Mouse (Mus musculus) forebrain, embryonic 15.5 days (tissue): ENCODE measurements at regions not wholly inside any gene's neighbourhood (a gene's known extent, or its start where the extent isn't known, plus 50 kb on each side); places are given as distances from the start of the nearest gene placed in this dataset.

Source experiments
- ATAC-seq: fragments of 200-750 bp; cut with Nextera tagmentation; replicated peaks from 2 replicates; pipeline ENCODE4 v1.8.0; 2017; ENCODE audit warnings: mild to moderate bottlenecking, moderate TSS enrichment, moderate library complexity
- H3K27ac ChIP-seq: fragments of 300-500 bp; sonication (generic); replicated peaks from 2 replicates; pipeline ENCODE4 v1.5.1; 2015; ENCODE audit warnings: mild to moderate bottlenecking, inconsistent platforms
- H3K27me3 ChIP-seq: fragments of 300-500 bp; sonication (generic); 2 replicates; pipeline ENCODE4 v1.6.1; 2015; ENCODE audit warnings: inconsistent platforms
- H3K36me3 ChIP-seq: fragments of 300-500 bp; sonication (generic); 2 replicates; pipeline ENCODE4 v1.6.1; 2015; ENCODE audit warnings: mild to moderate bottlenecking, inconsistent platforms
- H3K4me1 ChIP-seq: fragments of 300-500 bp; sonication (generic); 2 replicates; pipeline ENCODE4 v1.6.1; 2015; ENCODE audit warnings: inconsistent platforms
- H3K4me2 ChIP-seq: fragments of 300-500 bp; sonication (generic); replicated peaks from 2 replicates; pipeline ENCODE4 v1.6.1; 2015; ENCODE audit warnings: mild to moderate bottlenecking, inconsistent platforms
- H3K4me3 ChIP-seq: fragments of 300-500 bp; sonication (generic); 2 replicates; pipeline ENCODE4 v1.5.1; 2015; ENCODE audit warnings: mild to moderate bottlenecking, inconsistent platforms
- H3K9ac ChIP-seq: fragments of 300-500 bp; sonication (generic); replicated peaks from 2 replicates; pipeline ENCODE4 v1.6.1; 2015; ENCODE audit warnings: mild to moderate bottlenecking, inconsistent platforms
- H3K9me3 ChIP-seq: fragments of 300-500 bp; sonication (generic); 2 replicates; pipeline ENCODE4 v1.6.1; 2016; ENCODE audit warnings: inconsistent platforms
- WGBS: fragments of 180-500 bp; shearing (Covaris S2); methylation state at CpG from one replicate; pipeline ENCODE4 v1.1.7; 2015; ENCODE audit warnings: mixed read lengths; 5-methylcytosine and 5-hydroxymethylcytosine counted together

DNA sequence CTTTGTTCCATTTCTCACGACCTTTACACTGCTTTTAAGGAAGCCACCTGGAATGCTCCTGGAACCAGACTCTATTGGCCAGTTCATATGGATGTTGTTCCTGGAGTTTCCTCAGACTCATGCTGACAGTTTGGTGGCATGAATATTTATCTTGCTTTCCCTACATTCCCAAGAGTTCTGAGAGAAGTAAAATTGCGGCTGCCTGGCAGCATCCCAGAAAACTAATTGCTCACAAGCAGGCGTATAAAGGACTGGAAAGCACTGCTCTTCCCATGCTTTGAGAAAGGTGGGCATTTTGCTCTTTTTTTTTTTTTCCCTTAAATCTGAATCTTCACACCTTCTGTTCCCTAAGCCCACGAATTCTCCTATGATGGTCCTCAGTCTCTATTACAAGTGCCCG, 283.7 kb upstream of the Ano5 start:
- H3K9ac ChIP-seq: no peak overlapping the region
- H3K4me3 ChIP-seq: no peak overlapping the region
- H3K27ac ChIP-seq: no peak overlapping the region
- no peaks in the 10 kb centered on the region for H3K36me3 ChIP-seq
- H3K4me1 ChIP-seq: peaks cover 7% of the 10 kb centered on the region; the same call in 1 of the 2 replicates
- no peak for ATAC-seq
- no peaks in the 10 kb centered on the region for H3K9me3 ChIP-seq
- WGBS: 49% methylated on average over 5 of the region's 5 CpGs
- H3K27me3 ChIP-seq: no peaks in the 10 kb centered on the region
- H3K4me2 ChIP-seq: no peak overlapping the region

DNA sequence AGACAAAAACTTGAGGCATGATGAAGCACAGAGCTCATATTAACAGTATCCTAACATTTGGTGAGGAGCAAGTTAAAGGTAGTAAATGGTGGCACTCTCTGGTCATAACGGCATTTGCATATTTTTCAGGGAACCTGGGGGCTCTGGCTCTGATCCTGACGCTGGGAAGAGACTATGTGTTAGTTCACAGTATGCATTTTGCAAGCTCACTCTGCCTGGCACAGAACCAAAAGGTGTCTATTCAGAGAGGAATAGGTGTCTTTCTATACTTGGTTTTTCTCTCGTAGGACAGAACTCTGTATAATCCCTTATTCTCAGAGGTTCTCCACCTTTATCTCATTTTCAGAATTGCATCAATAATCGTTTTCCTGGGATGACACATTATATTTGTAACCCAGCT, 276.2 kb upstream of the Ano5 start:
- WGBS: 71% methylated on average over 4 of the region's 4 CpGs

DNA sequence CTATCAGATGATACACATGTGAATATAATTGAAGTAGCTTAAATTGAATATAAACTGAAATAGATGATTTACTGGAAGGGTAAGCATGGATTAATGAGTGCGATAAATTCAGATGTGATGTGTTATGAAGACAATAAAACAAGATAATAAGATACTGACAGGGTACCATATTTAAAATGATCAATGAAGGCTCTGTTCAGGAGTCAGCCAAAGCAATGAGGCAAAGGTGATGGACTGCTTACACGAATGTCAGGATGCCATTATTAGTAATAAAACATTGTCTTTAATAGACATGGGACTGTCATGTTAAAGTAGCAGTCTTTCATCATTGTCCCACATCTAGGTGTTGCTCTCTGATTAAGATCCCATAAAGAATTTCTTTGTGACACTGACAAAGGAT, 263.1 kb upstream of the Ano5 start:
- Histone ChIP-seq H3K36me3 (no peaks in the 10 kb centered on the region), H3K4me3 (no peak overlapping the region), H3K4me2 (no peak overlapping the region), H3K27ac (no peak overlapping the region), H3K27me3 (no peaks in the 10 kb centered on the region), H3K9me3 (no peaks in the 10 kb centered on the region), H3K4me1 (no peaks in the 10 kb centered on the region), H3K9ac (no peak overlapping the region)
- 81% methylated on average over 2 of the region's 2 CpGs for WGBS
- ATAC-seq: no peak

More for the DNA sequence above, 276.2 kb upstream of the Ano5 start:
- Histone ChIP-seq H3K4me1 (no peaks in the 10 kb centered on the region), H3K4me2 (no peak overlapping the region), H3K9me3 (no peaks in the 10 kb centered on the region), H3K4me3 (no peak overlapping the region), H3K27ac (no peak overlapping the region), H3K27me3 (no peaks in the 10 kb centered on the region), H3K36me3 (no peaks in the 10 kb centered on the region), H3K9ac (no peak overlapping the region)
- ATAC-seq: no peak

DNA sequence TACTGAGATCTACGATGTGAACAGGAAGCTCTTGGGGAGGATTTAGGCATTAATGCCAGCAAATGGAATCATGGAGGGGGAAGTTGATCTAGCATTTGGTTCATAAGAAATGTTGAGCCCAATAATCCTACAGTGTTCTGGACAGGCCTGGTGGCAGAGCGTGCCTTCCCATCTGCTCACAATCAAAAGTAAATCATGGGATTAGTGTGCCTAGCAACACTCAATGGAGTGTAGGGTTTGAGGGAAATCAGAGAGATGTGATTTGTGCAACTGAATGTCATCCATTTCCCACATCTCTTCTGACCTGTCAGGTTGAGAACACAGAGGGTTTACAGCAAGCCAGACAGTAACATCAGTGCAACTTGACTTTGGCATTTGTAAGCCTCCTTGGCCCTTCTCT, 256.4 kb upstream of the Ano5 start:
- Histone ChIP-seq H3K4me1 (no peaks in the 10 kb centered on the region), H3K36me3 (no peaks in the 10 kb centered on the region), H3K9me3 (no peaks in the 10 kb centered on the region), H3K4me3 (no peak overlapping the region), H3K27ac (no peak overlapping the region), H3K9ac (no peak overlapping the region), H3K4me2 (no peak overlapping the region), H3K27me3 (no peaks in the 10 kb centered on the region)
- 46% methylated on average over 2 of the region's 2 CpGs for WGBS
- no peak for ATAC-seq

DNA sequence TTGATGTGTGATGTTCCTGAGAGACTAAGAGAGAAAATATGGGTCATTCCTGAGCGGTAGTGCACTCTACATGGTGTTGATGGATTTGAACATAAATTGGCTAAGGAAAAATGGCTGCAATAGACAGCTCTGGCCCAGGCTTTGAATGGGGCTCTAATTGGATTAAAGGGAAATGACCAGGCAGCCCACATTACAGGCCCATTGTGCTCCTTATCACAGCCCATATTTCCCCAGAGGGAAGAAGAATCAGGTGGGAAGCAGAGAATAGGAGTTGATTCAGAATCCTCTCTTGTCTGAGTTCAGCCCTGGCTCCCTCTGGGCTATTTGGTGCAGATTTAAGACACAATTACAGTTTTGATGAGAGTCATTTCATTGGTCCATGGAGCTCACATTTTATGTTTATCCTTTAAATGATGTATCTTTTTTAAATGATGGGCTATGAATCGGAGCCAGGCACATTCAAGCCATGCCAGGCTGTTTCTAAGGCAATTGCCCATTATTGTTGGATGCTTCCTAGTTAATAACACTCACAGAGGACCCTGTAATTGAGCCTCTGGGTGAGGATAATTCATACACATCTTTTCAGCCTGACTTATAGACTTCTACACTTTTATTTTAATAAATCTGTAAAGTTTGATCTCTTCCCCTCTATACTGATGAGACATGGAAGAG, 251.5 kb upstream of the Ano5 start:
- Histone ChIP-seq H3K27ac (no peak overlapping the region), H3K4me3 (no peak overlapping the region), H3K4me1 (no peaks in the 10 kb centered on the region), H3K9me3 (no peaks in the 10 kb centered on the region), H3K9ac (no peak overlapping the region), H3K4me2 (no peak overlapping the region), H3K36me3 (no peaks in the 10 kb centered on the region), H3K27me3 (no peaks in the 10 kb centered on the region)
- ATAC-seq: no peak
- 40% methylated on average over 2 of the region's 2 CpGs for WGBS

DNA sequence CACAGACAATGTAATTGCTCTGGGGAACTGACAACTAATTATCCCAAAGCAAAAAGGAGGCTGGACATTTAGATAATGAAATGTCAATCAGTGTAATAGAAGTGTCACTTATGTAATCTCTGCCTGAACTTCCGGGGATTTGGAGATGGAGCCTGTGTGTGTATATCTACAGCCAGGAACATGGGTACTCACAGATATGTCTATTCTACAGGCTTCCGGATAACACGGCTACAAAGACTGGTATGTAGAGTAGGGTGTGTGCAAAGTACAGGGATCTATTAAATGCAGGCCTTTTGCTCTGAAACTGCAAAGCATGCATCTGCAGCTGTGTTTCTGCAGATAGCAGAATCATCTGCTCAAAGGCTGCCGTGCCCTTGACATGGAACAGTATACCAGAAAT, 246.7 kb upstream of the Ano5 start:
- no peaks in the 10 kb centered on the region for H3K27me3 ChIP-seq
- no peak for ATAC-seq
- no peaks in the 10 kb centered on the region for H3K36me3 ChIP-seq
- H3K9me3 ChIP-seq: no peaks in the 10 kb centered on the region
- H3K4me1 ChIP-seq: no peaks in the 10 kb centered on the region
- H3K9ac ChIP-seq: no peak overlapping the region
- no peak overlapping the region for H3K4me2 ChIP-seq
- H3K27ac ChIP-seq: no peak overlapping the region
- no peak overlapping the region for H3K4me3 ChIP-seq
- WGBS: 60% methylated on average over 4 of the region's 4 CpGs

DNA sequence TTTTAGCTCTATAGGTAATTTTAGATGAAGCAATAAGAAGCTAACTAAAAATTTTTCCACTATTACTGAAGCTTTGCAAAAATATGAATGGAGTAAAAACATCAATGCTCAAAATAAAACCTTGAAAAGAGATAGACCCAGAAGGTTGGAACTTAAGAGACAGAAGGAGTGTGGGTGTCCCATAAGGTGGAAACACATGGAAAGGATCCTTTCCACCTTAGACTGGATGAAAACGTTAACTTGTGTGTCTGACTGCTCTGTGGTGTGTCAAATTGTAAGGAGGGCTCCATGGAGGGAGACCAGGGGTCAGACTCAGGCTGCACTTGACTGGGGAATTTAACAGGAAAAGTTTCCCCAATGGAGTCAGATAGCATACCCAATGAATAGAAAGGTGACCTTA, 244.9 kb upstream of the Ano5 start:
- no peaks in the 10 kb centered on the region for H3K9me3 ChIP-seq
- no peak overlapping the region for H3K27ac ChIP-seq
- H3K4me1 ChIP-seq: no peaks in the 10 kb centered on the region
- no peak overlapping the region for H3K4me2 ChIP-seq
- no peak overlapping the region for H3K9ac ChIP-seq
- no peak overlapping the region for H3K4me3 ChIP-seq
- H3K36me3 ChIP-seq: no peaks in the 10 kb centered on the region
- ATAC-seq: no peak
- 72% methylated on average over 1 of the region's 1 CpGs for WGBS
- H3K27me3 ChIP-seq: no peaks in the 10 kb centered on the region

DNA sequence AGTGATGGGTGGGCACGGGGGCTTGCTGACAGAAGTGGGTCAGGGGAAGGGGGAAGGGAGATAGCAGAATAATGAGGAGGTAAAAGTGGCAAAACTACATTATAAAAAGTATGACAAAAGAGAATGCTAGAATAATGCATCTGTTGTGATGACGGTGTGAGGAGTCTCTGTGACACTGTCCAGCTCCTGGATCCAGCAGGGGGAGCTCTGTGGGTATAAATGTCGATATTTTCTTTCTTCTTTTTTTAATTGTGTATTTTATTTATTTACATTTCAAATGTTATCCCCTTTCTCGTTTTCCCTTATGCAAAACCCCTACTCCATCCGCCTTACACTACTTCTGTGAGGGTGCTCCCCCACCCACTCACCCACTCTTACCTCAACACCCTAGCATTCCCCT, 243.9 kb upstream of the Ano5 start:
- no peak for ATAC-seq
- WGBS: 76% methylated on average over 5 of the region's 5 CpGs
- Histone ChIP-seq H3K36me3 (no peaks in the 10 kb centered on the region), H3K27ac (no peak overlapping the region), H3K4me2 (no peak overlapping the region), H3K9me3 (no peaks in the 10 kb centered on the region), H3K27me3 (no peaks in the 10 kb centered on the region), H3K9ac (no peak overlapping the region), H3K4me1 (no peaks in the 10 kb centered on the region), H3K4me3 (no peak overlapping the region)

DNA sequence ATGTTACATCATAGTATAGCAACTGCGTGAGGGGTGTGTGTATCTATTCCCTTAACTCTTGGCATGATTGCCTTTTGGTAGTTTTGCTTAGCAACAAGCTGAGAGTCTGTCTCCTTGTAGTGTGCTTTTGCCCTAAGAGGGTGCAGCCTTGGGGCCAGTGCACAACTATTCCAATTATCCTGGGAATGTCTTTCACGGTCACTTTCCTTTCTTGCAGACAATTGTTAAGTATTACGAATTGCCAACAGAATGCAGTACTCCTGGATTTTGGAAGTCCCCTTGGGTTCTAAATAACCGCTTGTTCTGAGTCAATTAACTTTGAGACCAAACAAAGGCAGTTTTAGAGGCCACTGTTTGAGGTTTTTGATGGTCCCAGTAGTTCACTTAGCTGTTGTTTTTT, 242.1 kb upstream of the Ano5 start:
- H3K9ac ChIP-seq: no peak overlapping the region
- H3K4me1 ChIP-seq: no peaks in the 10 kb centered on the region
- no peak for ATAC-seq
- no peak overlapping the region for H3K27ac ChIP-seq
- H3K27me3 ChIP-seq: no peaks in the 10 kb centered on the region
- no peaks in the 10 kb centered on the region for H3K9me3 ChIP-seq
- WGBS: 22% methylated on average over 4 of the region's 4 CpGs
- H3K36me3 ChIP-seq: no peaks in the 10 kb centered on the region
- H3K4me2 ChIP-seq: no peak overlapping the region
- no peak overlapping the region for H3K4me3 ChIP-seq

DNA sequence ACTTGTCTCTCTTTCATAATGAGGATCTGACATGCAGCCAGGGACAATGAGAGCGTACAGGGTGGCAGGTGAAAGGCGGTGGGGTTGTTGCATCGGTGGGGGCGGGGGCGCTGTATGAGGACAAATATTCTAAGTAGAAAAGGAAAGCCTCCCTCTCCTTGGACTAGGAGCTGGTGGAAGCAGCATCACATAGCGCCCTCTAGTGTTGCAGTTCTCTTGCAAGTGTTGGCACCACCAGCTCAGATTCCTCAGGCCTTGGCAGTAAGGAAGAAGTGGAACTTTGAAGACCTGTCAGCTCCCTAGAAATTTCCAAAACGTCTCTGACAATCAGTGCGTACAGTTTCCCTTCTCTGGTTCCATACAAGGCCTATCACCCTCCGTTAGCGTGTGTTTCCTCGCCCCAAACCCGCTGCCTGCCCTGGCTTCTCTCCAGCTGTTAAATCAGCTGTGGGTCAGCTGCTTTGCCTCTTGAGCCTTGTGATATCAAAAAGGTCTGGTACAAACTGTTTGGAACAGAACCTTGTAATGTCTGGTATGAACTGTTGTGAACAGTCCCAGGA, 240.2 kb upstream of the Ano5 start:
- no peaks in the 10 kb centered on the region for H3K27me3 ChIP-seq
- H3K9ac ChIP-seq: no peak overlapping the region
- ATAC-seq: no peak
- H3K36me3 ChIP-seq: no peaks in the 10 kb centered on the region
- no peaks in the 10 kb centered on the region for H3K9me3 ChIP-seq
- no peak overlapping the region for H3K27ac ChIP-seq
- H3K4me1 ChIP-seq: no peaks in the 10 kb centered on the region
- 64% methylated on average over 12 of the region's 12 CpGs for WGBS
- H3K4me3 ChIP-seq: no peak overlapping the region
- H3K4me2 ChIP-seq: no peak overlapping the region

DNA sequence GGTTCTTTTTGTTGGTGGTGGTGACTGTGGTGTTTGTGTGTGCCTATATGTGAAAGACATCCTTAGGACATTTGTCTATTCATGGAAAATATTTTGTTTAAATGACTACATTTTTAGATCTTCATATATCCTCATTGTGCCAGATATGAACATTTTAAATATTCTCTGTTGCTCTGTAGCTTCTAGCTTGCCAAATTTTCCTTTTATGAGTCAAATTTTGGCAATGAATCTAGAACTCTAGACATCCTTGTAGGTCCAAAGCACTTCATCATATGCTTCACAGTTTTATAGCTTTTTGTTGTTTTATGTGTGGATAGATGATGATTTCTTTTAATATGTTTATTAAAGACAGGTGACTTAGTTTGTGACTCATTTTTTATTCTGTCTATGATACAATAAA, 229.4 kb upstream of the Ano5 start:
- Histone ChIP-seq H3K36me3 (no peaks in the 10 kb centered on the region), H3K9me3 (no peaks in the 10 kb centered on the region), H3K27me3 (no peaks in the 10 kb centered on the region), H3K27ac (no peak overlapping the region), H3K9ac (no peak overlapping the region), H3K4me2 (no peak overlapping the region), H3K4me1 (no peaks in the 10 kb centered on the region), H3K4me3 (no peak overlapping the region)
- ATAC-seq: no peak

DNA sequence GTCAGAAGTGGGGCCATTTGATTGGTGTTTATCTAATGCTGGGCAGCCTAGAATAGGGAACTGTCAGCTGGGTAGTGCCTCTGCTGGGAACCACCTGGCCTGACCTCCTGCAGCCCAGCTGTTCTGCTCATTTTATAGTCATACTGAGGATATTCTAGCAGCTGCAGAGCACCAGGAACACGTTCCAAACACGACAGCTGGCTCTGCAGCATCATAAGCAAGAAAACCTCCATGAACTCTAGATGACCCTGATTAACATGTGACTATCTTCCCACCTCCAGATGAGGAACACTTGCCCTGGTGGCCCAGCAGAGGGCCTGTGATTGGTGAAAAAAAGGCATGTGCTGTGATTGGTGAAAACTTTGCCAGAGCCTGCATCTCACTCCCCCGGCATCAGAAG, 210.6 kb upstream of the Ano5 start:
- Histone ChIP-seq H3K4me2 (no peak overlapping the region), H3K9me3 (no peaks in the 10 kb centered on the region), H3K9ac (no peak overlapping the region), H3K4me1 (no peaks in the 10 kb centered on the region), H3K27ac (no peak overlapping the region), H3K4me3 (no peak overlapping the region), H3K27me3 (no peaks in the 10 kb centered on the region), H3K36me3 (no peaks in the 10 kb centered on the region)
- WGBS: 52% methylated on average over 3 of the region's 3 CpGs
- no peak for ATAC-seq

DNA sequence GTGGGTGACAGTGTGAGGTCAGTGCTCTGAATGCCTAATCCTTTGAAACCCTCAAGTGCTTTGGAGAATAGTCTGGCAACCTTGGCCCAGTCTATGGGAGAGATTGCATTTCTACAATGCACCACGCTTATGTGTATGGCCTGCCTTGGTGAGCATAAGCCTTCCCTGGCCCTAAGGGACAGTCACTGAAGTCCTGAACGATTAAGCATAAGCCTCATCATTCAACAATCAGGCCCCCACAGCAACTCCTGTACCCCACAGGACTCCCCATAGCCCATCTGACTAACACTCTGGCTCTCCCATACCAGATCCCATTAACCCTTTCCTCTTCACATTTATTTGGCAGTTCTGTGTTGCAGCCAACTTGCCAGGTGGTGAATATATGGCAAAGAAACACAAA, 203.1 kb upstream of the Ano5 start:
- Histone ChIP-seq H3K4me2 (no peak overlapping the region), H3K36me3 (no peaks in the 10 kb centered on the region), H3K27ac (no peak overlapping the region), H3K27me3 (no peaks in the 10 kb centered on the region), H3K9me3 (no peaks in the 10 kb centered on the region), H3K9ac (no peak overlapping the region), H3K4me3 (no peak overlapping the region), H3K4me1 (no peaks in the 10 kb centered on the region)
- WGBS: 72% methylated on average over 2 of the region's 2 CpGs
- ATAC-seq: no peak
